Mouse (Mus musculus) midbrain, postnatal 0 days (tissue): ENCODE data around the gene Ripk3. TPM values are rescaled to one million over a fixed set of nuclear protein-coding genes. Genes with fewer than 3 reads are reported as not detected.

Experiments
- ATAC-seq: fragments of 200-750 bp; cut with Nextera tagmentation; 2 replicates; pipeline ENCODE4 v1.8.0; 2017; ENCODE audit warnings: moderate number of reproducible peaks, mild to moderate bottlenecking, moderate TSS enrichment, moderate library complexity; ENCODE audit not compliant: low FRiP score
- DNase-seq: peaks from one replicate; pipeline ENCODE4 v3.0.0-alpha.2; 2015; ENCODE audit warnings: low spot score
- H3K27ac ChIP-seq: fragments of 300-500 bp; sonication (generic); 2 replicates; pipeline ENCODE4 v1.5.1; 2014; ENCODE audit warnings: low read depth, mild to moderate bottlenecking, low read length, mixed read lengths
- H3K27me3 ChIP-seq: fragments of 300-500 bp; sonication (generic); 2 replicates; pipeline ENCODE4 v1.6.1; 2014; ENCODE audit warnings: low read length, control low read depth, mixed read lengths; ENCODE audit not compliant: insufficient read depth
- H3K36me3 ChIP-seq: fragments of 300-500 bp; sonication (generic); 2 replicates; pipeline ENCODE4 v1.6.1; 2014; ENCODE audit warnings: low read length, control low read depth, mixed read lengths; ENCODE audit not compliant: insufficient read depth
- H3K4me1 ChIP-seq: fragments of 300-500 bp; sonication (generic); 2 replicates; pipeline ENCODE4 v1.6.1; 2014; ENCODE audit warnings: mild to moderate bottlenecking, control low read depth, antibody characterized with exemption, low read length, mixed read lengths; ENCODE audit not compliant: insufficient read depth
- H3K4me2 ChIP-seq: fragments of 300-500 bp; sonication (generic); 2 replicates; pipeline ENCODE4 v1.6.1; 2014; ENCODE audit warnings: low read depth, mild to moderate bottlenecking, low read length, mixed read lengths; ENCODE audit not compliant: poor library complexity, severe bottlenecking
- H3K4me3 ChIP-seq: fragments of 300-500 bp; sonication (generic); 2 replicates; pipeline ENCODE4 v1.5.1; 2014; ENCODE audit warnings: low read depth, mild to moderate bottlenecking, low read length, moderate library complexity
- H3K9ac ChIP-seq: fragments of 300-500 bp; sonication (generic); replicated peaks from 2 replicates; pipeline ENCODE4 v1.6.1; 2014; ENCODE audit warnings: mild to moderate bottlenecking, low read length, moderate library complexity, mixed read lengths; ENCODE audit not compliant: poor library complexity, severe bottlenecking
- H3K9me3 ChIP-seq: fragments of 300-500 bp; sonication (generic); 2 replicates; pipeline ENCODE4 v1.6.1; 2016; ENCODE audit warnings: low read length, control low read depth
- CTCF ChIP-seq: IDR thresholded peaks from 2 replicates; pipeline ENCODE4 v1.5.1; 2016; ENCODE audit warnings: antibody characterized with exemption, mild to moderate bottlenecking
- WGBS: fragments of 180-500 bp; shearing (Covaris S2); extraction: QIAGEN DNeasy Blood & Tissue Kit; methylation state at CpG from one replicate; pipeline ENCODE4 v1.1.7; 2014; 5-methylcytosine and 5-hydroxymethylcytosine counted together
- polyA plus RNA-seq: library from polyadenylated mRNA; unstranded; fragments of >200 nt; fragmentation: Nextera tagmentation; extraction: Ambion mirVana; gene quantifications from 2 replicates; pipeline ENCODE4 v1.2.1, GENCODE M21; 2015
- total RNA-seq: library from RNA; depleted of rRNA; stranded (reverse); fragments of >200 nt; gene quantifications from 2 replicates; pipeline ENCODE4 v1.2.3, GENCODE M21; 2014

Ripk3 gene
- total and polyA plus RNA-seq, 2 experiments from 2014 or later = 0.27 to 3.0 TPM

DNA sequence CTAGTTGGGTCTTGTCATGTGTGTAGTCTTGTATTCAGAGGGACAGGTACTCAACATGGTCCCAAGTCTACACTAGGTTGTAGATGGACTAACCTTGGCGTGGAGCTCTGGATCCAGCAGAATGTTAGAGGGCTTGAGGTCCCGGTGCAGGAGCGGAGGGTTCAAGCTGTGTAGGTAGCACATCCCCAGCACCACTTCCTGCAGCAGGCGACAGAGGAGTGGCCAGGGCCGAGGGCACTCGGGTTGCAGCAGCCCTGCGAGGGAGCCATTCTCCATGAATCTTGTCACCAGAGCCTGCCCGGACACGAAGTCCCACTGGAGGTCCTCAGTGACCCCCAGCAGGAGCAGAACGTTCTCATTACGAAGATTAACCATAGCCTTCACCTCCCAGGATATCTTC, 934 bp downstream of the Ripk3 start:
- no peak for DNase-seq

GRCm38 (mm10) chr14:55785195-55785594, 3.5 kb downstream of the Ripk3 start:
- DNase-seq (no peak), ATAC-seq (no peak)
- H3K4me1 ChIP-seq = 0 out of 2 replicates have a peak, but pooled peaks cover 2% of the 10 kb centered on the region

More for the DNA sequence above, 934 bp downstream of the Ripk3 start:
- no peak overlapping the region for H3K27ac ChIP-seq
- no peak for ATAC-seq
- H3K27me3 ChIP-seq = peaks cover 61% of the 10 kb centered on the region
- H3K4me3 ChIP-seq = no peak overlapping the region
- no peak for TF ChIP-seq CTCF
- WGBS = 42% methylated on average over 11 of the region's 11 CpGs
- no peak overlapping the region for H3K4me2 ChIP-seq
- H3K36me3 ChIP-seq = no peaks in the 10 kb centered on the region
- H3K9me3 ChIP-seq = no peaks in the 10 kb centered on the region
- no peak overlapping the region for H3K9ac ChIP-seq
- 0 out of 2 replicates have a peak, but pooled peaks cover 2% of the 10 kb centered on the region for H3K4me1 ChIP-seq

DNA sequence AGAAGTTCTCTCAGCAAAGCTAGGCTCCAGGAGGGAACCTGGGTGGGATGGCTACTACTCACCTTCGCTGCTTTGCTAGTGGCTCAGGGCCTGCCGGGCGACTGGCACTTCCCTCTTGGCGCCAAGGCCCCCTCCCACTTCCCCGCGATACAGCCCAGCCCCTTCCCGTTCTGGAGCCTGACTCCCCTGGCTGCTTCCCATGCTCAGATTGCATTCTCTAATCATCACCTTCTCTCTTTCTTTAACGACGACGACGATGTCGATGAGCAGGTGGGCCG, 4.8 kb downstream of the Ripk3 start, which contains the start of gene Adcy4:
Gene Adcy4 (minus strand): TSS at position 138 of the 278 bp plus-strand sequence.
- no peak for DNase-seq
- no peak for TF ChIP-seq CTCF
- H3K27ac ChIP-seq = no peak within 1 kb of the TSS
- H3K9ac ChIP-seq = no peak within 1 kb of the TSS
- H3K9me3 ChIP-seq = no peaks in the 10 kb centered on the region
- 2% methylated on average over 13 of the region's 13 CpGs for WGBS
- peak within 1 kb of the TSS; percentile 25 for H3K4me3 ChIP-seq
- no peaks in the 10 kb centered on the region for H3K36me3 ChIP-seq
- ATAC-seq = no peak
- H3K27me3 ChIP-seq = peaks cover 61% of the 10 kb centered on the region
- H3K4me2 ChIP-seq = peak within 1 kb of the TSS; percentile 44
- 0 out of 2 replicates have a peak, but pooled peaks cover 2% of the 10 kb centered on the region for H3K4me1 ChIP-seq

More at GRCm38 (mm10) chr14:55785195-55785594, 3.5 kb downstream of the Ripk3 start:
- Histone ChIP-seq H3K27me3 (peaks cover 72% of the 10 kb centered on the region), H3K36me3 (no peaks in the 10 kb centered on the region), H3K4me3 (no peak overlapping the region), H3K9me3 (no peaks in the 10 kb centered on the region), H3K9ac (no peak overlapping the region), H3K27ac (no peak overlapping the region), H3K4me2 (no peak overlapping the region)
- 27% methylated on average over 6 of the region's 6 CpGs for WGBS
- no peak for TF ChIP-seq CTCF

DNA sequence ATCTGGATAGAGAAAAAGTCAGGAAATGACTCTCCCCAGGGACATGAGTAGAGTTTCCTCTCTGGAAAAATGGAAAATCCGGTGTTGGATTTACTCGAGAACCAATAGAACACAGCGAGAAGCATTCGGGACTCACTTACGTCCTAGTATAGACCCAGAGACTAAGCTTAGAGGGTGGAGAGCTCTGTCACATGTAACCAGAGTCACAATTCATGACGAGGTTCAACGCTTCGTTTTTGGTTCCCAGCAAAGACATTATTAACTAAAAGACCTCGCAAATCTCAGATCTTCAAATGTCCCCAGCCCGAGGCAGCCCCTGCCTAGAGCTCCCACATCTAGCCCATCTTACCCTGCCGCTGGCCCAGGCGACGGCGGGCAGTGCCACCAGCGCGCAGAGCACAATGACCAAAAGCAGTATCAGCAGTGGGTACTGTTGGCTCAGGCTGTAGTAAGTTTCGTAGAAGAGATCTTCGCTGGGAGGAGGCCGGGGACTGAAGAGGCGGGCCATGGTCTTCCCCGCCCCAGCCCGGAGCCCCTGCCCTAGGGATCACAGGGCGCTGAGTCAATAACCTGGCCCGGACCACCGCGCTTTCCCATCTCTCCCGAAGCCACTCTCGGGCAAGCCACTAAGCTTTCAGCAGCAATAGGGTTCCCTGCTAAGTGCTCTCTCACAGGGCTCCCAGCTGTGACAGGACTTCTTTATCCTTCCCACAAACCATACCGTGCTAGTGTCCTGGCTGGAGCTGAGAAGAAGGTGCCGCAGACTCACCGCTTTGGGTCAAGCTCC, 5.3 kb downstream of the Ripk3 start:
- H3K4me2 ChIP-seq = peak overlapping the region; percentile 44
- peak overlapping the region; percentile 25 for H3K4me3 ChIP-seq
- H3K27ac ChIP-seq = no peak overlapping the region
- 0 out of 2 replicates have a peak, but pooled peaks cover 2% of the 10 kb centered on the region for H3K4me1 ChIP-seq
- H3K27me3 ChIP-seq = peaks cover 56% of the 10 kb centered on the region
- peak; percentile 71 for DNase-seq
- no peaks in the 10 kb centered on the region for H3K36me3 ChIP-seq
- WGBS = under 1% methylated on average over 31 of the region's 31 CpGs
- no peak for ATAC-seq
- TF ChIP-seq CTCF = no peak
- H3K9ac ChIP-seq = no peak overlapping the region
- no peaks in the 10 kb centered on the region for H3K9me3 ChIP-seq

DNA sequence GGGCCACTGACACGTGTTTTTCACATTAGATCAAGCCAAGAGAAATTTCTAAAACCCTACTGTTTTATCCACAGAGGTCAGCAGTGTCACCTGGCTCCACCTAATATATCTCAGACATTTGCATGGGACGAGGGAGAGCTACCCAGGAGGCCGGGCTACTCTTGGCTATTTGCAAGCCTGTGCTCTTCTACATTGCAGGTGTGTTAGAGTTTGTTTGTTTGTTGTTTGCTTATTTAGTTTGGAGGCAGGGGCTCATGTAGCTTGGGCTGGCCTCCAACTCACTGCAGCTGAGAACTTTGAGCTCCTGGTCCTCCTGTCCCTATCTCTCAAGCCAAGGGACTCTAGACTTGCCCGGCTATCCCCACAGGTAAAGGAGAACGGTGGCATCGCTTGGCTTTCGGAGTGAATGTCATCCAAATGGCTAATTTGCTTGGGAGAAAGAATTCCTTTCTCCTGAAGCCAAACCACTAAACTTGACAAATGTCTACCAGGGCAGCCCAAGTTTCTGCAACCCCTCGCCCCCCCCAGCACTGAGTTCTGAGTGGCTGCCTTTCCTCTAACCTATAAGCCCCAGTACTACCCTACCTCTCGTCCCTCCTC, 6.2 kb downstream of the Ripk3 start:
- WGBS = 59% methylated on average over 9 of the region's 9 CpGs

GRCm38 (mm10) chr14:55781310-55781709, 7.4 kb downstream of the Ripk3 start:
- TF ChIP-seq CTCF = peak; percentile 99
- Histone ChIP-seq H3K36me3 (no peaks in the 10 kb centered on the region), H3K4me2 (peak overlapping the region; percentile 27), H3K4me3 (0 out of 2 replicates have a peak overlapping the region, but pooled peaks have one; percentile 12), H3K27ac (no peak overlapping the region), H3K9me3 (no peaks in the 10 kb centered on the region), H3K9ac (no peak overlapping the region), H3K27me3 (peaks cover 39% of the 10 kb centered on the region), H3K4me1 (no peaks in the 10 kb centered on the region)
- ATAC-seq (peak; percentile 73), DNase-seq (peak; percentile 93)
- WGBS = 15% methylated on average over 14 of the region's 14 CpGs

More for the DNA sequence above, 6.2 kb downstream of the Ripk3 start:
- H3K4me3 ChIP-seq = no peak overlapping the region
- H3K4me2 ChIP-seq = peak overlapping the region; percentile 13; the same call in 1 of the 2 replicates
- H3K36me3 ChIP-seq = no peaks in the 10 kb centered on the region
- no peaks in the 10 kb centered on the region for H3K9me3 ChIP-seq
- peaks cover 49% of the 10 kb centered on the region for H3K27me3 ChIP-seq
- no peak for TF ChIP-seq CTCF
- no peak overlapping the region for H3K27ac ChIP-seq
- no peak for ATAC-seq
- H3K4me1 ChIP-seq = no peaks in the 10 kb centered on the region
- DNase-seq = no peak
- H3K9ac ChIP-seq = no peak overlapping the region
